Mouse (Mus musculus): ENCODE measurements around the gene Ttc9c. TPM values are rescaled to one million over a fixed set of nuclear protein-coding genes. Genes with fewer than 3 reads are reported as not detected.
A peak's percentile ranks its signal among the peaks of the same experiment; 100 is the strongest.

Gene Ttc9c
- polyA plus RNA-seq, 1 experiment from 2014 or later: 78.7 TPM

DNA sequence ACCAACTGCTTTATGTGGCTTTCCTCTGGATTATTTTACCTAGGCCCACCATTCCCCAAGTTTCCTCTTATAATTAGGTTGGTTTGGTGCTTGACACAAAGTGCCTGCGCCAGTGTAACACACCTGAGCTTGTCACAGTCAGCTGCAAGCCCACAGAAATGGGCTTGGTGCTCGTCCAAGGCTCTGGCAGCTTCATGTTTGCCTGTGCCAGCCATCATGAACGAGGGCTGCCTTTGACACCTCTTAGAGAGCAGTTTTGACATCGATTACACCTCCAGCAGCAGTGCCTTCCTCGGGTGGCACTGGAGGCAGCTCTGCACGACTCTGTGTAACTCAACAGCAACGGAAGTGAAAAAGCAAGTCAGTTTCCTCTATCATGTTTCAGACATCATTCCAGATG, 29.0 kb downstream of the Ttc9c start:
- ATAC-seq (ENCODE audit: low FRiP score): no peak
- Histone ChIP-seq H3K27me3 (no peaks in the 10 kb centered on the region), H3K36me3 (replicated peaks) (peaks cover 37% of the 10 kb centered on the region), H3K4me3 (replicated peaks) (no peak overlapping the region), H3K27ac (no peak overlapping the region), H3K9me3 (no peaks in the 10 kb centered on the region), H3K9ac (no peak overlapping the region), H3K4me1 (peaks cover 17% of the 10 kb centered on the region), H3K4me2 (no peak overlapping the region)
- WGBS: 85% methylated on average over 7 of the region's 7 CpGs

DNA sequence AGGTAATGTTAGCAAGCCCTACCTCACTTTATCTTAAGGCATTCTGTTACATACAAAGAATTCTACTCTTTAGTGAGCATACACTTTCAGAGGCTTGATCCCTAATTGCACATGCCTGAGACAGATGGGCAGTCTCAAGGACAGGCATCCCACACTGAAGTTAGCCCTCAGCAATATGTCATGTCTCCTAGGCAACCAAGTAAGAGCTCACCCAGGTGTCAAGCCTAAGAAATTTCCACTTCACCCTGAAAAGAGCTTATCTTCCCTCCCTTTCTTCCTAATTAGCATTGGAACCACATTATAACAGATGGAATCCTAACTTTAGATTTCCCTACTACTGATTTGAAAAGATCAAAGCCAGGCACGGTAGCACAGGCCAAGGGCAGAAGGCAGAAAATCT, 30.0 kb downstream of the Ttc9c start:
- Histone ChIP-seq H3K9me3 (no peaks in the 10 kb centered on the region), H3K36me3 (replicated peaks) (peaks cover 29% of the 10 kb centered on the region), H3K4me3 (replicated peaks) (no peak overlapping the region), H3K27ac (0 out of 2 replicates have a peak overlapping the region, but pooled peaks have one; percentile 6), H3K27me3 (no peaks in the 10 kb centered on the region), H3K9ac (no peak overlapping the region), H3K4me2 (no peak overlapping the region), H3K4me1 (peaks cover 22% of the 10 kb centered on the region)
- 41% methylated on average over 1 of the region's 1 CpGs for WGBS
- no peak for ATAC-seq (ENCODE audit: low FRiP score)

DNA sequence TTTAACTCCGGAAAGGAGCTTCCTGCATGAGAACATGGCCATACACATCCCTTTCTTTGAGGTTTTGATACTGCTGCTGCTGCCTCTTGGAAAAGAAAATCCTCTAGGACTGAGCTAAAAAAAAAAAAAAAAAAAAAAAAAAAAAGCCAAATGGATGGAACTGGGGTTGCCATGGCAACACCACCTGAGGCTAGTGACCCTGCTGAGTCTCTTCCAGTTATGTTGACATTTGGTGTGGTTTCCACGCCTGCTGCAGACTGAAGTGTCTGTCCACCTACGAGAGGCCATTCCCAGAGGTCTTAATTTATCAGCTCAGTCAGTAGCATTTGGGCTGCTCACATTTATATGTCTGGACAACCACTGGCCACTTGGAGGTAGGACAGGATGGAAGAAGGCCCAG, 30.6 kb downstream of the Ttc9c start:
- 21% methylated on average over 3 of the region's 3 CpGs for WGBS
- ATAC-seq (ENCODE audit: low FRiP score): no peak
- Histone ChIP-seq H3K36me3 (replicated peaks) (peaks cover 29% of the 10 kb centered on the region), H3K4me1 (peaks cover 22% of the 10 kb centered on the region), H3K27ac (no peak overlapping the region), H3K4me2 (no peak overlapping the region), H3K9ac (no peak overlapping the region), H3K4me3 (replicated peaks) (no peak overlapping the region), H3K9me3 (no peaks in the 10 kb centered on the region), H3K27me3 (no peaks in the 10 kb centered on the region)

DNA sequence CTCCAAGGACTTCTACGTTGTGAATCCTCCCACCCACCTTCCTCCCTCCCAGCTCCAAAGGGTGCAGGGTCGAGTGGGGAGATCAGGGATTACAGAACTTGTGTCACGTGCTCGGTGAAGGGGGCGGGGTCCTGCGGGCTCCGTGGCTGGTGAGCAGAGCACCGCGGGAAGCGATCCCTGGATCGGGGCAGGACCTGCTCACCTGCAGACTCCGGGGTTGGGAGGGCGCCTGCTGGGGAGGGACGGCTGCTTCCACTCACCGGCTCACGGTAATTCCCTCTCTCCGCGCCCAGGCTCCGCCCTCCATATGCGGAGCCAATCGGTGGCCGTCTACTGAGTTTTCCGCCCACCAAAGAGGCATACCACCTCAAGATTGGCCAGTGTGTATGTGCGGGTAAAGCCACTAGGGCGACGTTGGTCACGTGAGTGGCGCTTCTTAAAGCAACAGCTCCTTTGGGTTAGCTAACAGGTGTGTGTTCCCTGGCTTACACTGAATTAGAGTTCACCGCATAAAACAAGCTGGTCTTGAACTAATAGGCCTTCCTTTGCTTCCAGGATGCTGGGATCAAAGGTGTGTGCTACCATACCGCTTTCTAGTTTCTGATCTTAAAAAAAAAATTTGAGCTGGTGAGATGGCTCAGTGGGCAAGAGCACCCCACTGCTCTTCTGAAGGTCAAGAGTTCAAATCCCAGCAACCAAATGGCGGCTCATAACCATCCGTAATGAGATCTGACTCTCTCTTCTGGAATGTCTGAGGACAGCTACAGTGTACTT, 32.9 kb downstream of the Ttc9c start, which contains the start of gene Taf6l:
Taf6l (minus strand) TSS at position 410 of the 774 bp plus-strand sequence.
- H3K27me3 ChIP-seq: no peaks in the 10 kb centered on the region
- H3K4me3 ChIP-seq (replicated peaks): peak within 1 kb of the TSS; percentile 78
- H3K36me3 ChIP-seq (replicated peaks): peaks cover 32% of the 10 kb centered on the region
- H3K9ac ChIP-seq: peak within 1 kb of the TSS; percentile 77
- peak within 1 kb of the TSS; percentile 76 for H3K27ac ChIP-seq
- peak; percentile 100 for ATAC-seq (ENCODE audit: low FRiP score)
- peaks cover 22% of the 10 kb centered on the region for H3K4me1 ChIP-seq
- WGBS: 1% methylated on average over 32 of the region's 32 CpGs
- no peaks in the 10 kb centered on the region for H3K9me3 ChIP-seq
- H3K4me2 ChIP-seq: peak within 1 kb of the TSS; percentile 72

DNA sequence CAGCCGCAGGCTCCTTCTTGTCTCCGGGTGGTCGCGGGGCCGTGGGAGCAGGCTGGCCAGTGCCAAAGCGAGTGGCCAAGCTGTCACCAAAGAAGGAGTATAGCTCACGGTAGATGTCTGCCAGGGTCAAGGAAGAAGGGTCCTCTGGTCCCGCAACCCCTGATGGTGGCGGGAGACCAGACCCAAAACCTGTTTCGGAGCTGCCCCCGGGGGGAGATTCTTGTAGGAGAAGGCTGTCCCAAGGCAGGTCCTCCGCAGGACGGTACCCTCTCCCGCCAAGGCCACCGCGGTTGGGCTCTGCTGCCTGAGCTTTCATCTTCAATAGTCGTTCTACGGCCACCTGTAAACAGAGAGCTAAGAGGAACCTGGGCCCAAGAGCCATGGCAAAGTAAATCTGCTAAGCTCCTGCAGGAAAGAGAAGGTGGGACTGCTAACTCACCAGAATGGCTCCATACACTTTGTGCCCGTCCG, 44.1 kb downstream of the Ttc9c start:
- H3K36me3 ChIP-seq (replicated peaks): peaks cover 37% of the 10 kb centered on the region
- H3K27me3 ChIP-seq: no peaks in the 10 kb centered on the region
- WGBS: 6% methylated on average over 20 of the region's 20 CpGs
- peaks cover 34% of the 10 kb centered on the region for H3K4me1 ChIP-seq
- H3K4me2 ChIP-seq: peak overlapping the region; percentile 98
- no peaks in the 10 kb centered on the region for H3K9me3 ChIP-seq
- H3K4me3 ChIP-seq (replicated peaks): peak overlapping the region; percentile 77
- H3K27ac ChIP-seq: peak overlapping the region; percentile 98
- H3K9ac ChIP-seq: peak overlapping the region; percentile 92
- ATAC-seq (ENCODE audit: low FRiP score): no peak; the same call in none of the 2 replicates

DNA sequence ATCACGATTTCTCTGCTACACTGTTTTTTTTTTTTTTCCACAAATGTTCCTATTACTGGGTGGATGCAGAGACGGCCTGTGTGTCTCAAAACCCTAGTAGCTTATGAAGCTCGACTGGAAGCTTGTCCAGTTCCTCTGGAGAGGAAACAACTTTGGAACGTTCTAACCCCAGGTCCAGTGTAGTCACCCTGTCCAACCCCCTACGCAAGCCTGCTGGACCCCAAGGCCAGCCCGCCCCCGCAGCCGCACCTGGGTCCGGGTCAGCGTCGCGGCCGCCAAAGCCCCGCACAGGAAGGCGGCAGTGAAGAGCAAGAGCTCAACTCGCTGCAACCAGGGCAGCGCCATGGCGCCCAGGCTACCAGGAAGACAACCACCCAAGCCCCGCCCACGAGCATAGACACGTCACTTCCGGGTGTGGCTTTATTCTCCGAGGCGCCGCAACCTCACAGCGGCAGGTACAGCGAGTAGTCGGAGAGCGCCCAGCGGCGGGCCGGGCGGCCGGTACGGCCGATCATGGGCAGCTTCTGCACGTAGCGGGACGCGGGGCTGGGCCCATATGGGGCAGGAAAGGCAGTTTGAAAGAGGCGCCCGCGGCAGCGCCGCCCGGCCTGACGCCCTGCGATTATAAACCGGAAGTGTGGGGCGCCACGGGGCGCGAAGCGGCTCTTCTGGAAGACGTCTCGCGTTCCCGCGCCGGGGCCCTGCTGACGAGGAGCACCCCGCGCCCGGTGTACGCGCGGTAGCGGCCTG, 44.9 kb downstream of the Ttc9c start, which contains the start of gene Tmem179b:
Tmem179b (minus strand) TSS at position 382 of the 750 bp plus-strand sequence.
- Histone ChIP-seq H3K27me3 (no peaks in the 10 kb centered on the region), H3K4me3 (replicated peaks) (peak within 1 kb of the TSS; percentile 77), H3K4me1 (peaks cover 34% of the 10 kb centered on the region), H3K9me3 (no peaks in the 10 kb centered on the region), H3K27ac (peak within 1 kb of the TSS; percentile 98), H3K9ac (peak within 1 kb of the TSS; percentile 92), H3K4me2 (peak within 1 kb of the TSS; percentile 98), H3K36me3 (replicated peaks) (peaks cover 40% of the 10 kb centered on the region)
- WGBS: under 1% methylated on average over 68 of the region's 68 CpGs
- ATAC-seq (ENCODE audit: low FRiP score): peak; percentile 95

DNA sequence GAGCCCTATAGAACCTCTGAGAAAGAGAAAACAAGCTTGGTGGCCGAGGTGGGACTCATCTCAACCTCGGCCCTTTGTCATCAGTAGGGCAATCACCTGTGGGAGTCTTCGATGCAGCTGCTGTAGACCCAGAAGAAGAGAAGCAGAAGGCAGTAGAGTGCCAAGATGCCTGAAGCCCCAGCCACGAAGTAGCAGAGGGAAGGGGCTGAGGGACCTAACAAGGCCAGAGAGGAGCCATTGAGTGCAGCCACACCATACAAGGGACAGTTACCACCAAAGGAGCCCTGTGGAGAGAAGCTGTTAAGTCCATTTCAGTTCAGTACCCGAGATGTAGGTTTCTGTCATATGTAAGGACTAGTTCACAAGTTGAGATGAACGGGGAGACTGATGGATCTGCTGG, 45.7 kb downstream of the Ttc9c start:
- 66% methylated on average over 6 of the region's 6 CpGs for WGBS
- H3K9me3 ChIP-seq: no peaks in the 10 kb centered on the region
- peak overlapping the region; percentile 77 for H3K4me3 ChIP-seq (replicated peaks)
- peaks cover 34% of the 10 kb centered on the region for H3K4me1 ChIP-seq
- ATAC-seq (ENCODE audit: low FRiP score): no peak
- peaks cover 44% of the 10 kb centered on the region for H3K36me3 ChIP-seq (replicated peaks)
- H3K9ac ChIP-seq: peak overlapping the region; percentile 92; the same call in 1 of the 2 replicates
- H3K27me3 ChIP-seq: no peaks in the 10 kb centered on the region
- 0 out of 2 replicates have a peak overlapping the region, but pooled peaks have one; percentile 19 for H3K27ac ChIP-seq
- peak overlapping the region; percentile 98 for H3K4me2 ChIP-seq

DNA sequence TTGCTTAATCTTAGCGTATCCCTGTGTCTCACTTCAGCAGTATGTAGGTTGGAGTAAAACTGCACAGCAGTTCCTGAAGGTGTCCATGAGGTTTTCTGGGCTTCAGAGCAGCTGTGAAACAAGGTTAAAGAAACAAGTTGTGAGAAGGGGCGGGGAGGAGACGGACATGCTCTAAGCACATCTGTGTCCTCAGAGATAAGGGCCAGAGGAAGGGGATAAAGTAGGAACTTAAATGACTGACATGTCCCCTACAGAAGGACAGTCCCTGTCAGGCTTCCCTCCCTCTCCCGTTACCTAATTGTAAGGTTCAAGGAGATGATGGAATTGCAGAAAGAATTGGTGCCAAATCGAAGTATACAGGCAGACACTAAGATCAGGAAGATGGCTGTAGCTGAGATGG, 46.1 kb downstream of the Ttc9c start:
- Histone ChIP-seq H3K9me3 (no peaks in the 10 kb centered on the region), H3K4me3 (replicated peaks) (0 out of 2 replicates have a peak overlapping the region, but pooled peaks have one; percentile 77), H3K27me3 (no peaks in the 10 kb centered on the region), H3K27ac (peak overlapping the region; percentile 19; the same call in 1 of the 2 replicates), H3K9ac (no peak overlapping the region), H3K4me1 (peaks cover 34% of the 10 kb centered on the region), H3K36me3 (replicated peaks) (peaks cover 44% of the 10 kb centered on the region), H3K4me2 (peak overlapping the region; percentile 98)
- no peak for ATAC-seq (ENCODE audit: low FRiP score)
- 89% methylated on average over 5 of the region's 5 CpGs for WGBS

DNA sequence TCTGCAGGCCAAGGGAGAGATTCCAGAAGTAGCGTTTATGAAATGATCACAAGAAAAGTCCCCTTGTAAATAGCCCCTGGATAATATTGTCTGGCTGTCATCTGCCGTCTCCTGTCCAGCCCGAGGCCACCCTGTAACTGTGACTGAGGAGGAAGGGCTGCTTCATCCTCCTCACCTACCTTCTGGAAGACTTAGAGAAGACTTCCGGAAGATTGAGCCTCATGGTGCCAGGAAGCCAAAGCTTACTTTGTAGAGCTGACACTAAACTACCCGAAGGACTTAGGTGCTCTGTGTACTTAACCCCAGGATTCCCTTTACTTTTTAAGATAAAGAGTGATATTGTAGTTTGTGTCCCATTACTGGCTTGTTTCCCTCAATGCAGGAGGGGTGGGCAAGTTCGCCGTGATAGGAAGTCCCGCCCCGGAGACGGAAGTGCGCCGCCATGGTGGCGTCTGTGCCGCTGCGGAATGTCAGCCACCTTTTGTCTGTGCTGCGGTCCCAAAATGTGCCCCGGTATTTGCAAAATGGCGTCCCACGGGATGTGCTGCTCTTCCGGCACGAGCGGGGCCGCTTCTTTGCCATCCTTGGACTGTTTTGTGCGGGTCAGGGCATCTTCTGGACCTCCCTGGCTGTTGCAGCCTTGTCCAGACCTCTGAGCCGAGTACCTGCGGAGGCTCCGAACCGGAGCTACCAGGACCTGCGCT, 48.4 kb downstream of the Ttc9c start, which contains the start of gene Tmem223:
Tmem223 (plus strand) TSS at position 430 of the 704 bp plus-strand sequence.
- H3K36me3 ChIP-seq (replicated peaks): peaks cover 65% of the 10 kb centered on the region
- WGBS: 19% methylated on average over 29 of the region's 29 CpGs
- H3K9me3 ChIP-seq: peaks cover 2% of the 10 kb centered on the region; the same call in 1 of the 2 replicates
- ATAC-seq (ENCODE audit: low FRiP score): peak; percentile 63
- peaks cover 33% of the 10 kb centered on the region for H3K4me1 ChIP-seq
- no peaks in the 10 kb centered on the region for H3K27me3 ChIP-seq
- H3K9ac ChIP-seq: peak within 1 kb of the TSS; percentile 93
- peak within 1 kb of the TSS; percentile 70 for H3K4me2 ChIP-seq
- H3K4me3 ChIP-seq (replicated peaks): peak within 1 kb of the TSS; percentile 77
- H3K27ac ChIP-seq: peak within 1 kb of the TSS; percentile 93

DNA sequence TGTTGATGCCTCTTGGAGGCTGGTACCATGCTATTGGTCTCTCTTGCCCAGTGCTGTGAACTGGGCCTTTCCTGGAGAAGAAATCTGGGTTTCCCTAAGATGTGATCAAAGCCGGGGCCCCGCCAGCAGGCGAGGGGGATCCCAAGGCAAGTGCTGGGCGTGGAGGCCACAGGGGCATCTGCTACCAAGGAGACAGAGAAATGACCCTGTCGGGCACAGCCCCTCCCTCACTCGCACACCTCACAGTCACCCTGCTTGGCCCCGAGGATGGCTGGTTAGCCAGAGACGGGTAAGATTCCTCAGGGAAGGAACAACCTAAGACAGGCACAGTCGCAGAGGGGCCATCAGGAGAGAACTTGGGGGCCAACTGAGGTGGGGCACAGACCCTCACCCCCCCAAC, 53.6 kb downstream of the Ttc9c start:
- Histone ChIP-seq H3K27me3 (no peaks in the 10 kb centered on the region), H3K9ac (no peak overlapping the region), H3K27ac (no peak overlapping the region), H3K4me3 (replicated peaks) (no peak overlapping the region), H3K4me2 (no peak overlapping the region), H3K4me1 (0 out of 2 replicates have a peak, but pooled peaks cover 1% of the 10 kb centered on the region), H3K36me3 (replicated peaks) (peaks cover 82% of the 10 kb centered on the region), H3K9me3 (peaks cover 7% of the 10 kb centered on the region; the same call in 1 of the 2 replicates)
- no peak for ATAC-seq (ENCODE audit: low FRiP score)
- WGBS: over 99% methylated on average over 9 of the region's 9 CpGs

DNA sequence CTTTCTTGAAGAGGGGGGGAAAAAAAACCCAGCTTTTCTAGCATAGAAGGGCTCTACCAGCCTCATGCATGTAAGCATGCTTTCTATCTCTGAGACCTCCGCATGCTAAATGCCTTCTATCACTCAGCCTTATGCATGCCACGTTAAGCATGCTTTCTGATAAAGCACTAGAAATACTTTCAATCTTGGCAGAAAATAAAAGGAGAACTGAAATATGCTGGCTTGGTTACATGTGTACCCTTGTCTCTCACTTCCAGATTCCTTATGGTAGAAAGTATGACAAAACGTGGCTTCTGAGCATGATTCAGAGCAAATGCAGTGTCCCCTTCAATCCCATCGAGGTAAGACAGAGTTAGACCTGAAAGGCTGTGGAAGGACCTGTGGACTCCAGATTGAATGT, 55.9 kb downstream of the Ttc9c start:
- H3K4me1 ChIP-seq: peaks cover 8% of the 10 kb centered on the region
- no peak overlapping the region for H3K9ac ChIP-seq
- peaks cover 7% of the 10 kb centered on the region; the same call in 1 of the 2 replicates for H3K9me3 ChIP-seq
- no peak overlapping the region for H3K27ac ChIP-seq
- no peak overlapping the region for H3K4me2 ChIP-seq
- H3K27me3 ChIP-seq: no peaks in the 10 kb centered on the region
- no peak for ATAC-seq (ENCODE audit: low FRiP score)
- H3K36me3 ChIP-seq (replicated peaks): peaks cover 62% of the 10 kb centered on the region
- no peak overlapping the region for H3K4me3 ChIP-seq (replicated peaks)
- 91% methylated on average over 4 of the region's 4 CpGs for WGBS
